21 mouse cellular contexts compared by ENCODE assay signal in genomic region chr16:81041262-81041661, GRCm38 (mm10).
DNase-seq lines count a peak whose midpoint lies in the region; ATAC-seq lines count a peak whose summit lies in the region.
"Had no signal": no experiment of that assay in that cellular context is flagged by ENCODE, and none has a peak within 500 bp of the region (broad histone marks: within the 10 kb centered on the region; RNA-seq: fewer than 3 reads in every experiment).

No protein-coding gene starts in this region.

- peak; percentile 97 for ATAC-seq in frontal cortex, adult (ENCODE audit: low TSS enrichment)
- ATAC-seq: activated CD4-positive, CD25-positive, alpha-beta regulatory T cell, adult 4 months; CD4-positive, CD25-positive, alpha-beta regulatory T cell, adult 4 months; Patski had no signal

- no peak for DNase-seq in frontal cortex, postnatal 14 days (ENCODE audit: low spot score in 2 of 2)
- peak; percentile 43 for DNase-seq in brain, adult 2 months (ENCODE audit: low read depth, low spot score)
- peak; percentile 40 for DNase-seq in telencephalon, adult 2 months (ENCODE audit: low read depth, low spot score)
- DNase-seq in adrenal gland, adult (ENCODE audit: inconsistent age in 2 of 2, low spot score in 1 of 2), result no peak
- DNase-seq in retina, postnatal 1 day, result no peak
- DNase-seq: adrenal gland, adult 2 months; adrenal gland, adult 8-10 months; adrenal gland, postnatal 10 days; adrenal gland, postnatal 14 days; adrenal gland, postnatal 25 days; adrenal gland, postnatal 36 days; B cell, adult 2 months; cerebellum, adult 11 months; cerebellum, adult 11-12 months; cerebellum, adult 18-20 months; cerebellum, adult 2 months; cerebellum, adult 8-10 months had no signal

Comparison
In these comparisons a context has a peak if more than half of its experiments do, and no peak if none do; other contexts are left out.
1. DNase-seq: peak in brain, adult 2 months (single experiment) and telencephalon, adult 2 months (single experiment); none in frontal cortex, postnatal 14 days (0 of 2), adrenal gland, adult (0 of 2) and retina, postnatal 1 day (single experiment).